Mouse (Mus musculus) cortical plate, adult 2 months (tissue): ENCODE measurements around the gene Obsl1. TPM values are rescaled to one million over a fixed set of nuclear protein-coding genes. Genes with fewer than 3 reads are reported as not detected.

Experiments
- H3K27ac ChIP-seq: fragments of 200-500 bp; 2 replicates; pipeline ENCODE4 v1.5.1; 2012; ENCODE audit warnings: low read length, control low read depth, inconsistent platforms; ENCODE audit not compliant: insufficient read depth
- H3K4me1 ChIP-seq: fragments of 200-500 bp; 2 replicates; pipeline ENCODE4 v1.6.1; 2011; ENCODE audit warnings: low read length; ENCODE audit not compliant: control insufficient read depth, insufficient read depth
- H3K4me3 ChIP-seq: fragments of 200-500 bp; 2 replicates; pipeline ENCODE4 v1.5.1; 2011; ENCODE audit warnings: mild to moderate bottlenecking, low read length, control low read depth; ENCODE audit not compliant: insufficient read depth
- CTCF ChIP-seq: fragments of 200-500 bp; IDR thresholded peaks from 2 replicates; pipeline ENCODE4 v1.5.1; 2011; ENCODE audit warnings: mild to moderate bottlenecking, control low read depth, low read length; ENCODE audit not compliant: insufficient read depth; ENCODE audit errors: extremely low read depth
- POLR2A ChIP-seq: fragments of 200-500 bp; IDR thresholded peaks from 2 replicates; pipeline ENCODE4 v1.6.1; 2011; ENCODE audit warnings: mild to moderate bottlenecking, low read length, control low read depth; ENCODE audit not compliant: insufficient read depth; ENCODE audit errors: extremely low read depth
- polyA plus RNA-seq: library from polyadenylated mRNA; depleted of rRNA; stranded (reverse); fragments of >200 nt; gene quantifications from 2 replicates; pipeline ENCODE4 v1.2.3, GENCODE M21; 2012

Obsl1 gene
- polyA plus RNA-seq, 1 experiment: 32.9 TPM

DNA sequence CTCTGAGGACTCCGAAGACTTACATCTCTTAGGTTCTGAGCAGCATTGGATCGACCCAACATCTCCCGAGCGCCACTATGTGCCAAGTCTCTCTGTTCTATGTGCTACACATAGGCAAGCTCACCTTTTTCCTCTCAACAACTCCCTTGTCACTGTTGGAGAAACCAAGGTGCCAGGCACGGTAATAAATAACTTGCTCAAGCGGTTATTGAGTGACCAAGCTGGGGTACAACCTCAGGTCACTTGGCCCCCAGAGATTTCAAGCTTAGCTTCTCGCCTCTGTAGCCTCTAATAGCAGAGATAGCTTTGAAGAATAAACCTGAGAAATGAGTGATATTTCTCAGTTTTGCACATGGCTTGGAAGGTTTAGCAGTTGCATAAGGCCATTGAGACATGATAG lies 35.2 kb upstream of the Obsl1 start:
- TF ChIP-seq CTCF: no peak
- no peak for TF ChIP-seq POLR2A
- no peak overlapping the region for H3K4me3 ChIP-seq
- H3K4me1 ChIP-seq: no peaks in the 10 kb centered on the region
- H3K27ac ChIP-seq: no peak overlapping the region

DNA sequence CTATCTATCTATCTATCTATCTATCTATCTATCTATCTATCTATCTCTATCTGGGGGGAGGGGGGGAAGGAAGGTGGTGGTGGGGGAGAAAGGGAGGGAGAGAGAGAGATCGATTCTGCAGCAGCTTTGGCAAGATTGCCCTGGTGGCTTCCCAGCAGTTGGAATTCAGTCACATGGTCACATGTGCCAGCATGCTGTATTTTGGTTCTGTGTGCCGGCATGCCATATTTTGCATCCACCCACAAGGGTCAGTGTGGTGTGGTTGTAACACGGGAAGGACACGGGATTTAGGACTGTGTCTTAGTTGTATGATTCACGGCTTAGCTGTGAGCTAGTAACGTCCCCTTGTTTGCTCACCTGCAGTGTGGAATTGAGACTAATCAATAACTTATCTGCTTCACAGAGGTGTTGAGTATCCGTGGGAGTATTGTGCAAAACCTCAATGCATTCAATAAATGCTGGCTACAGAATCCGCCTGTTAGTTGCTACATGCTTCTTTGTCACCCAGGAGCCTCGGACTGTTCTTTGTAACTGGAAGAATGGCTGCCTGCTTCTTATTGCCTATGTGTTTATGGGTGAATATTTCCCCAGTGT lies 32.4 kb upstream of the Obsl1 start:
- Histone ChIP-seq H3K4me1 (no peaks in the 10 kb centered on the region), H3K4me3 (no peak overlapping the region), H3K27ac (no peak overlapping the region)
- TF ChIP-seq POLR2A: no peak
- TF ChIP-seq CTCF: no peak

- Histone ChIP-seq H3K4me1 (no peaks in the 10 kb centered on the region), H3K4me3 (no peak overlapping the region), H3K27ac (no peak overlapping the region)
- no peak for TF ChIP-seq CTCF
Measured at GRCm38 (mm10) chr1:75537587-75537986, 31.3 kb upstream of the Obsl1 start.

- Histone ChIP-seq H3K27ac (no peak overlapping the region), H3K4me3 (no peak overlapping the region), H3K4me1 (no peaks in the 10 kb centered on the region)
- no peak for TF ChIP-seq CTCF
- no peak for TF ChIP-seq POLR2A
Measured at GRCm38 (mm10) chr1:75533325-75534252, 27.3 kb upstream of the Obsl1 start.

- no peak for TF ChIP-seq CTCF
- TF ChIP-seq POLR2A: no peak
- H3K4me3 ChIP-seq: no peak overlapping the region
- H3K27ac ChIP-seq: no peak overlapping the region
- no peaks in the 10 kb centered on the region for H3K4me1 ChIP-seq
Measured at GRCm38 (mm10) chr1:75532280-75533172, 26.3 kb upstream of the Obsl1 start.

- no peak overlapping the region for H3K27ac ChIP-seq
- TF ChIP-seq POLR2A: no peak
- no peak for TF ChIP-seq CTCF
- H3K4me3 ChIP-seq: no peak overlapping the region
- no peaks in the 10 kb centered on the region for H3K4me1 ChIP-seq
Measured at GRCm38 (mm10) chr1:75530546-75530945, 24.3 kb upstream of the Obsl1 start.

- H3K27ac ChIP-seq: no peak overlapping the region
- no peaks in the 10 kb centered on the region for H3K4me1 ChIP-seq
- no peak overlapping the region for H3K4me3 ChIP-seq
- TF ChIP-seq CTCF (no peak), POLR2A (no peak)
Measured at GRCm38 (mm10) chr1:75524679-75525078, 18.4 kb upstream of the Obsl1 start.

DNA sequence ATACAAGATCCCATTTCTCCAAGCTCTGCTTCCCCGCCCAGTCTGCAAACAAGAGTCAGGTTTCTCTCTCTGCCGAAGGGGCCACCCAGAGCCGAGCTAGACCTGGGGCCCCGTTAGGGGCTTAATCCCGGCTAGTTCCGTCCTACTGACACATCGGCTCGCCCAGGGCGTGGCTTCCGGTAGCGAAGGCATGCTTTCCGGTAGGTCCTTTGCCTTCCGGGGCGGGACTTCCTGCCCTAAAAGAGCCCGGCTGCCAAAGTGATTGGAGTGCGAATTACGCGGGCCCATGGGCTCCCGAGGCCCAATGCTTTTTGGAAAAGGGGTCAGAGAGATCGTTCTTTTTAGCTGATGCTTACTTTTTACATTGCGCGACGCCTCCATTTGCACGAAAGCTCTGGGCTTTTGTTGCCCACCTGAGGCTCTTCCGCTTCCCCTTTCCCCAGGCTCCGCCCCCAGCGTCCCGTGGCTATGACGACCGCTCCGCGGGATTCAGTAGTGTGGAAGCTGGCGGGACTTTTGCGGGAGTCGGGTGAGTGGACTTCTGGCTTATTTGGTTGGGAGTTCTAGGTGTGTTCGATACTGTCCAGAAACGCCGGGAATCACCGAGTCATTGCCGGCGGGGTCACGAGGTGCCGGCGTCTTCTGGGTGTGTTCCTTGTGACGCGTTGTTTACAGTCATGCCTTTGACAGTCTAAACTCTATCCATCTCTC lies 15.2 kb upstream of the Obsl1 start, which contains the start of gene Stk11ip:
Gene Stk11ip, plus strand, starts transcription at position 209 of the 711 bp plus-strand sequence.
- TF ChIP-seq CTCF (no peak), POLR2A (peak; percentile 86; the same call in 1 of the 2 replicates)
- peak within 1 kb of the TSS; percentile 38 for H3K27ac ChIP-seq
- peak within 1 kb of the TSS; percentile 92 for H3K4me3 ChIP-seq
- no peaks in the 10 kb centered on the region for H3K4me1 ChIP-seq

DNA sequence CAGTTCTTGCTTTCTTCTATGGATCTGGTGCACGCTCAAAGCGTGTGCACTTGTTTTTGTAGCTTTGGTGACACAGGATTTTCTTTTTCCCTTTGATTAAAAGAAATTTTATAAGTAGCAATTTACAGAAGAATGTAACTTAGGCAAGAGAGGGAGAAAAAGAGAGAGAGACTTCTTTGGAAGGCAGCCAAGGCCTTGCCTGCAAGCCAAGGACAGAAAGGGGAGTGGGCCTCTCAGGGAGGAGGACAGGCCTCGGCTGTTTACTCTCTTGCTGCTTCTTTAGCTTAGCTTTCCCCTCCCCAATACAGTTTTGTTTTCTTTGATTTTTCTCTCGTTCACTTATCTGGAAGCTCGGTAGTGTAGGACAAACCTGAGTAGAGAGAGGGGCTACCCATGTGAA lies 13.3 kb upstream of the Obsl1 start:
- Histone ChIP-seq H3K4me1 (no peaks in the 10 kb centered on the region), H3K27ac (no peak overlapping the region), H3K4me3 (no peak overlapping the region)
- TF ChIP-seq CTCF (no peak), POLR2A (no peak)
